Mouse (Mus musculus) heart, embryonic 14.5 days (tissue): Measurements from ENCODE around the gene Fam102b. TPM values are rescaled to one million over a fixed set of nuclear protein-coding genes. Genes with fewer than 3 reads are reported as not detected.
A peak's percentile ranks its signal among the peaks of the same experiment; 100 is the strongest.

Experiments
- ATAC-seq: fragments of 200-750 bp; cut with Nextera tagmentation; 2 replicates; pipeline ENCODE4 v1.8.0; 2017; ENCODE audit warnings: low read depth, moderate TSS enrichment; ENCODE audit not compliant: insufficient number of reproducible peaks, insufficient read depth, low FRiP score
- H3K27ac ChIP-seq, 2 experiments: fragments of 200-500 bp in 1 of 2; fragments of 300-500 bp in 1 of 2; sonication (generic) in 1 of 2; replicated peaks in 1 of 2; 2 replicates each; pipeline ENCODE4 v1.5.1; 2012 to 2014; ENCODE audit warnings: low read depth in 2 of 2, low read length in 2 of 2, control low read depth in 1 of 2, mild to moderate bottlenecking in 1 of 2, mixed read lengths in 1 of 2; ENCODE audit not compliant: control insufficient read depth in 1 of 2, insufficient read depth in 1 of 2
- H3K27me3 ChIP-seq: fragments of 300-500 bp; sonication (generic); 2 replicates; pipeline ENCODE4 v1.6.1; 2014; ENCODE audit warnings: mild to moderate bottlenecking, low read length, control low read depth; ENCODE audit not compliant: control insufficient read depth, insufficient read depth
- H3K36me3 ChIP-seq: fragments of 300-500 bp; sonication (generic); 2 replicates; pipeline ENCODE4 v1.6.1; 2014; ENCODE audit warnings: mild to moderate bottlenecking, control low read depth, low read length, mixed read lengths; ENCODE audit not compliant: control insufficient read depth, insufficient read depth
- H3K4me1 ChIP-seq, 2 experiments: fragments of 200-500 bp in 1 of 2; fragments of 300-500 bp in 1 of 2; sonication (generic) in 1 of 2; 2 replicates each; pipeline ENCODE4 v1.6.1; 2012 to 2014; ENCODE audit warnings: low read length in 2 of 2, control low read depth in 1 of 2, mixed read lengths in 1 of 2; ENCODE audit not compliant: control insufficient read depth in 2 of 2, insufficient read depth in 2 of 2
- H3K4me2 ChIP-seq: fragments of 300-500 bp; sonication (generic); 2 replicates; pipeline ENCODE4 v1.6.1; 2014; ENCODE audit warnings: mild to moderate bottlenecking, low read length
- H3K4me3 ChIP-seq, 2 experiments: fragments of 200-500 bp in 1 of 2; fragments of 300-500 bp in 1 of 2; sonication (generic) in 1 of 2; 2 replicates each; pipeline ENCODE4 v1.5.1; 2012 to 2014; ENCODE audit warnings: low read length in 2 of 2, mild to moderate bottlenecking in 2 of 2, control low read depth in 1 of 2, low read depth in 1 of 2, moderate library complexity in 1 of 2; ENCODE audit not compliant: control insufficient read depth in 1 of 2, insufficient read depth in 1 of 2
- H3K9ac ChIP-seq: fragments of 300-500 bp; sonication (generic); 2 replicates; pipeline ENCODE4 v1.6.1; 2014; ENCODE audit warnings: mild to moderate bottlenecking, low read length
- H3K9me3 ChIP-seq: fragments of 300-500 bp; sonication (generic); 2 replicates; pipeline ENCODE4 v1.6.1; 2016; ENCODE audit warnings: low read length, control low read depth; ENCODE audit not compliant: control insufficient read depth
- WGBS: fragments of 180-500 bp; shearing (Covaris S2); extraction: QIAGEN DNeasy Blood & Tissue Kit; methylation state at CpG from one replicate; pipeline ENCODE4 v1.1.7; 2014; 5-methylcytosine and 5-hydroxymethylcytosine counted together
- polyA plus RNA-seq: library from polyadenylated mRNA; unstranded; fragments of >200 nt; fragmentation: Nextera tagmentation; extraction: Ambion mirVana; gene quantifications from 2 replicates; pipeline ENCODE4 v1.2.1, GENCODE M21; 2014

Gene Fam102b
- polyA plus RNA-seq, 1 experiment from 2014 or later: 9.4 TPM

DNA sequence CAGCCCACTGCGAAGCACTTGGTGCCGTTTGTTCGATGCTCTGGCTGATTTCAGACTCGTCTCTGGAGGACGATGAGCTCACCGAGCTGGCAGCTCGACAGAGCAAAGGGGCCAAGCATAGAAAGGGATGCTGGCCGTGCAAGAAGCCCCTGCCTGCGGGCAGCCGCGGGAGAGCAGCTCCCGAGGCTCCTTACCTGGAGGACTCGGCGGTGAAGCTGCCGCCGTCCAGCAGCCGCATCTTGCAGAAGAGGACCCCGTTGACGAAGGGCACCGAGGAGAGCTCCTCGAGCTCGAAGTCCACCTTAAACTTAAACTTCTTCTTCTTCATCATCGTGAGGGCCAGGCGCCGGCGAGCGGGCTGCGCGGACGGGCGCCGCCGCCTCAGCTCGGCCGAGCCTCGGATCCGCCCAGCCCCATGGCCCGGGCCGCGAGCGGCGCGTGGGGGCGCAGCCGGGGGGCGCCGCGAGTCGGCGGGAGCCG is 376 bp downstream of the Fam102b start:
- peak; percentile 65 for ATAC-seq
- Histone ChIP-seq H3K4me3 (peak overlapping the region; percentile 74 to 89), H3K4me2 (peak overlapping the region; percentile 92), H3K9me3 (no peaks in the 10 kb centered on the region), H3K27ac (peak overlapping the region; percentile 68 to 83; a peak in 3 of 4 replicates), H3K9ac (peak overlapping the region; percentile 87), H3K4me1 (peaks cover 2 to 9% of the 10 kb centered on the region in 2 experiments; a peak in 3 of 4 replicates), H3K36me3 (no peaks in the 10 kb centered on the region), H3K27me3 (no peaks in the 10 kb centered on the region)
- WGBS: under 1% methylated on average over 51 of the region's 51 CpGs

DNA sequence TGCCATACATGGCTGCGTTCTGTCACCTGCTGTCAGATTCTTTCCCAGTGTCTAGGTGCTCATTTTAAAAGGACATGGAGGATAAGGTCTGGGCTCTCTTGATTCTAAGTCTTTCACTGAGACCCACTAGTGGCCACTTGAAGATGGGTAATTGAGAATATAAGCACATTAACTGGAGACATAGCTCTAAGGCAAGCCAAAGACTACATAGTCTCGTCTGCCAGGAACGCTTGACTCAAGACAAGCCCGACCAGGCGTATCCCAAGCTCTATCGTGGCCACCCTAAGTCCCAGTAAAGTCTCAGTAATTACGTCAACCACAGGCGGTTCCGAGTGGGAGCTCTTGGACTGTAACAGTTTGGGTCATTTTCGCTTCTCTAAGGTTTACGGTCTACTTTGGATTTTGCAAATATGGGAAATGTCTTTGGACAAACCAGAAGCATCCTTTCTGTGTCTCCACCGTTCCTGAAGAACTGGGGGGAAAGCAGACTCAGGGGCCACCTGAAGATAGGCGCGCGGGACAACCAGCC is 881 bp downstream of the Fam102b start:
- ATAC-seq: no peak
- H3K9ac ChIP-seq: peak overlapping the region; percentile 87
- WGBS: 6% methylated on average over 15 of the region's 15 CpGs

DNA sequence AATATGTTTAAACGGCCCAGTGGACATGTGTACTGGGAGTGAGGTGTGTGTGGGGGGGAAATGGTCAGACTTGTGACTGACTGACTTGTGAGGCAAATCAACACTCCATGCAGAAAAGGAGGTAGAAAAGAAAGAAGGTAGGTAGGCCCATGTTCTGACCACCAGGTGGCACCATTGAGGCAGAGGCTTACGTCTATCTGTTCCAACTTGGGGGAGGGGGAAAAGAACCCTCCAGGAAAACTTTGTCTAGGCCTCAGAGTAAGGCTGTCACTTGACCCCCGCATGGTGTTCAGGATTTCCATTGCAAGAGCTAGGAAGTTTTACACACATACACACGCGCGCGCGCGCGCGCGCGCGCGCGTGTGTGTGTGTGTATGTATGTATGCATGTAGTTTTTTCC is 1.8 kb downstream of the Fam102b start:
- H3K9me3 ChIP-seq: no peaks in the 10 kb centered on the region
- ATAC-seq: peak; percentile 12; the same call in 1 of the 2 replicates
- no peaks in the 10 kb centered on the region for H3K36me3 ChIP-seq
- no peaks in the 10 kb centered on the region for H3K27me3 ChIP-seq
- peak overlapping the region; percentile 41 to 74 for H3K4me3 ChIP-seq
- 19% methylated on average over 16 of the region's 16 CpGs for WGBS
- peak overlapping the region; percentile 35; the same call in 1 of the 2 replicates for H3K9ac ChIP-seq
- H3K4me2 ChIP-seq: peak overlapping the region; percentile 92
- H3K27ac ChIP-seq: no peak overlapping the region
- H3K4me1 ChIP-seq: peaks cover 2 to 9% of the 10 kb centered on the region in 2 experiments; a peak in 3 of 4 replicates

More for the DNA sequence above, 881 bp downstream of the Fam102b start:
- Histone ChIP-seq H3K36me3 (no peaks in the 10 kb centered on the region), H3K27ac (peak overlapping the region; percentile 10 to 83; a peak in 3 of 4 replicates), H3K4me3 (peak overlapping the region; percentile 74 to 89), H3K9me3 (no peaks in the 10 kb centered on the region), H3K4me2 (peak overlapping the region; percentile 92), H3K27me3 (no peaks in the 10 kb centered on the region), H3K4me1 (peaks cover 2 to 9% of the 10 kb centered on the region in 2 experiments; a peak in 3 of 4 replicates)

DNA sequence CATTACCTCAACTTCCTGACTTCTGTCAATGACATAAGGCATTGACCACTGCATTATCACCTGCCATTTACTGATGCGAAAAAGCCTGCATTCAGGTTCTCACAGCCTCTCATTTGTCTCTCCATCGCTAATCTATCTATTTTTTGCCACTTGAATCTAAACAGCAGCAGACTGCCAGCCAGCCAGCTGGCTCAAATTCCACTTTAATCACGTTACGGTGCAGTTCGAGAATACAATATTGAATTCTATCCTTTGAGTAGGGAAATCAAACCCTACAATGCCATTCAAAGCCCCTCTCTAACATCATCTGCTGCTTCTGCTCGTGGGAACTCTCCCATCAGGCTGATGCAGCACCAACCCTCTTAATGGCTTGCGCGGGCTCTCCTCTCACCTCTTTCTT is 4.3 kb downstream of the Fam102b start:
- ATAC-seq: no peak
- Histone ChIP-seq H3K4me3 (no peak overlapping the region), H3K27ac (no peak overlapping the region), H3K36me3 (no peaks in the 10 kb centered on the region), H3K27me3 (no peaks in the 10 kb centered on the region), H3K4me1 (peaks cover 2 to 7% of the 10 kb centered on the region in 2 experiments; a peak in 3 of 4 replicates), H3K9me3 (no peaks in the 10 kb centered on the region), H3K9ac (no peak overlapping the region), H3K4me2 (no peak overlapping the region)
- WGBS: 64% methylated on average over 8 of the region's 8 CpGs

DNA sequence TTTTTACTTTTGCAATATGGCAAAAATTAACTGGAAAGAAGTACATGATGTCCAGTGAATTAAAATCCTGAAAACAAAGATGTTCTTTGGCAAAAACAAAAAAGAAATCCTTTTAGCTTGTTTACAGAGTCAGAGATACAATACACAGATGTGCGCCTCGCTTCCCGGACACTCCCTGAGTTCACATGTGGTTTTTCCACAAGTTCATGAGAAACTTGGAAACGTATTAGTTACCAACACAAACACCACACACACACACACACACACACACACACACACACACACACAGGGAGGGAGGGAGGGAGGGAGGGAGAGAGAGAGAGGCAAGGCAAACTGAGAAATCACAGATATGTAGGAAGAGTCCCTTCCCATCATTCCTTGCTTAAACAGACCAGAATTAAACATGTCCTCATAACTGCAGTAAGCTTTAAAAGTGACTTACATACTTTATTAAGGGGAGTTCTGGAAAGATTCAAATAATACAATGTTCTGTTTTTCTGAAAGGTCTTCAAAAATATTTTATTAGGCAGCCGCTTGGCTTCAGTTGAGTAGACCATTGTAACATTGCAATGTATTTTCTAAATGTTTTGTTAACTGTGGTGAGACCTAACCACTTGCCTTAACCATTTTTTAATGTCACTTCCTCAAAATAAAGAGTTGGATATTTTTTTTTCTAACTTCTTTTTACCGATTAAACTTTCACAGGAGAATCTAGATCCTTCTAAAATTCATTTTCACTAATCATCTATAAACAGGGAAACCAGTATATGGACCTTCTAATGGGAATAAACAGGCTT is 5.5 kb downstream of the Fam102b start:
- Histone ChIP-seq H3K4me3 (no peak overlapping the region), H3K36me3 (no peaks in the 10 kb centered on the region), H3K9me3 (no peaks in the 10 kb centered on the region), H3K27me3 (no peaks in the 10 kb centered on the region), H3K4me1 (peaks cover 2 to 4% of the 10 kb centered on the region in 2 experiments; a peak in 3 of 4 replicates), H3K4me2 (no peak overlapping the region), H3K27ac (no peak overlapping the region), H3K9ac (no peak overlapping the region)
- no peak for ATAC-seq
- WGBS: 84% methylated on average over 6 of the region's 6 CpGs

DNA sequence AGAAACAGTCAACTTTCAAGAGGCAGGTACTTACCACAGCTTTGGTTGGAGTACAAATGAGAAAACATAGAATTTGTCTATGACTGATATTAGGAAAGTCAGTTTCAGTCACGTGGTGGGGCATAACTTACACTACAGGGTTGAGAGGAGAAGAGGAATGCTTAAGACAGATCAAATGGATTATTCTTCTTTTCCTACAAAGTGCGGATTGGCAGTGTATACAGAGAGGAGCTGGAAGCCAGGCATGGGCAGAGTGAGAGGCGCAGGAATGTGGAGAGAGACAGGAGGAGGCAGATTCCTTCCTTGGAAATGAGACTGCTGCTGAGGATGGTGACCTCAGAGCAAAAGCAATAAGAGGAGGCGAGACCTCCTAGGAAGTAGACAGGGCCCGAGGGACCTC is 9.1 kb downstream of the Fam102b start:
- Histone ChIP-seq H3K4me1 (no peaks in the 10 kb centered on the region; a peak in 1 of 4 replicates), H3K4me3 (no peak overlapping the region), H3K27ac (no peak overlapping the region), H3K36me3 (no peaks in the 10 kb centered on the region), H3K9me3 (no peaks in the 10 kb centered on the region), H3K27me3 (no peaks in the 10 kb centered on the region), H3K4me2 (no peak overlapping the region), H3K9ac (no peak overlapping the region)
- WGBS: 88% methylated on average over 5 of the region's 5 CpGs
- ATAC-seq: no peak

DNA sequence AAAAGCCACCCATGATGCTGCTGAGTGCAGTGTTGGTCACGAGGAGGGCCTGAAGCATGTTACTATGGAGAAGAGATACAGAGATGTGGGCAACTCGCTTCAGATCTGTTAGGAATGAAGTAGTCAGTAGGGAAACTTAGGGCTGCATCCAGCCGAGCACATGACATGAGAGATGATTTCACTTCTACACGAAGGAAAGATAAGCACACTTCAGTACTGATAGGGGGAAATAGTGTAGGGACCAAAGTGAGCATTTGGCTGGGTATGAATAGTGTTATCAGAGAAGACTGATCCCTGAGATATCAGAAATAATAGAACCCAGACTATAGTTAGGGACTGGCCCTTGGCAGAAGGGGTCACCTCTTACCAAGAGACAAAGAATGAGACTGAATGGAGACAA is 14.8 kb downstream of the Fam102b start:
- no peak for ATAC-seq
- Histone ChIP-seq H3K27me3 (no peaks in the 10 kb centered on the region), H3K36me3 (no peaks in the 10 kb centered on the region), H3K4me1 (peaks cover 3 to 4% of the 10 kb centered on the region in 2 experiments; a peak in 3 of 4 replicates), H3K4me3 (no peak overlapping the region), H3K27ac (no peak overlapping the region), H3K9me3 (no peaks in the 10 kb centered on the region), H3K4me2 (no peak overlapping the region), H3K9ac (no peak overlapping the region)
- WGBS: 26% methylated on average over 4 of the region's 4 CpGs
